In the genomic region with DNA sequence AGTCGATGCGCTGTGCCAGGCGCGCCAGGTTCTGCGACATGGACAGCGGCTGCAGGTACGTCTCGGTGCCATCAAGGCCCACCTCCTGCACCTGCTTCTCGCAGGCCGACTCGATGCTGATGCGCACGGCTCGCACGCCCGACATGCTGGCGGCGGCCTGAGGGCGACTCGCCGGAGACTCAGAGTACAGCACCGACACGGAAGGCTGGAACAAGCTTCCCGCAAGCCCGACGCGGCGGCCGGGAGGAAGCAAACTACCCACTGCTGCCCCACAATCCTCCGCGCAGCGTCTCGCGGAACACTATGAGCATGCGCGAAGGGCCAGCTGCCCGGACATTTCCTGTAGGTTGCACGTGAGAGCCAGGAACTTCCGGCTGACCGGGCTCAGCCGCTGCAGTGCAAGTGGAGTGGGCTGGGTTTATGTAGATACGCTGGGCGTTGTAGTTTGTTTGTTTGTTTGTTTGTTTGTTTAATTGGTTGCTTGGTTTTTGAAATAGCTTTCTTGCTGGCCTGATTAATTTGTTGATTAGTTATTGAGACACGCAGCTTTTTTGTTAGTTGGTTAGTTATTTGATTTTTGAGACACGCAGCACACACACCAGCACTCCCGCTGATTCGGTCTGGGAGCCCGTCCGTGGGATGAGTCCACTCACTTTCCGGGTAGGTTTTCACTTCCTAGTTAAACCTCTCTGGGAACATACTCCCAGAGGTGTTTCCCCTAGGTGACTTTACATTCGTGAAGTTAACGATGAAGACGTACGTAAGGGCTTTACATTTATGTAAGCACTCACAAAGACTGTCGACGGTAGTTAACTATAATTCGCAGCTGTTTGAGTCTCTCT, we compare ENCODE assay signal across 7 mouse cellular contexts. TPM values are rescaled to one million over a fixed set of nuclear protein-coding genes. Genes with fewer than 3 reads are reported as not detected.
DNase-seq lines count a peak whose midpoint lies in the region; ATAC-seq lines count a peak whose summit lies in the region.

Gene Med17 (minus strand): TSS at position 283 of the 842 bp plus-strand sequence.

- peak within 1 kb of the TSS; percentile 98 for H3K9ac ChIP-seq in intestine, embryonic 16.5 days (ENCODE audit: low read depth, low read length)
- H3K9ac ChIP-seq in midbrain, embryonic 11.5 days (ENCODE audit: low read length), result peak within 1 kb of the TSS; percentile 97

- H3K4me1 ChIP-seq in intestine, embryonic 16.5 days (ENCODE audit: control insufficient read depth, insufficient read depth, low read length), result peaks cover 8% of the 10 kb centered on the region
- H3K4me1 ChIP-seq in midbrain, embryonic 11.5 days (ENCODE audit: control insufficient read depth, insufficient read depth, low read length), result peaks cover 15% of the 10 kb centered on the region

- WGBS in intestine, embryonic 16.5 days, result under 1% methylated on average over 57 of the region's 57 CpGs
- WGBS in midbrain, embryonic 11.5 days, result 1% methylated on average over 57 of the region's 57 CpGs

- intact Hi-C loops in left cerebral cortex, postnatal 36 days (cut with DNase I), result loop anchor here (1.0 kb wide), 1 partner anchor 26 kb away; the partner anchor contains the start of genes 4931406C07Rik and Taf1d

- H3K27ac ChIP-seq in intestine, embryonic 16.5 days (ENCODE audit: low read length), result peak within 1 kb of the TSS; percentile 94
- H3K27ac ChIP-seq in midbrain, embryonic 11.5 days (ENCODE audit: low read depth, low read length), result peak within 1 kb of the TSS; percentile 78

- DNase-seq in adrenal gland, adult 8-10 months, result peak; percentile 92
- DNase-seq in embryo, embryonic 9.5 days (ENCODE audit: extremely low spot score), result peak; percentile 92
- peak; percentile 86 to 91 for DNase-seq in gastrocnemius, postnatal 4 days (ENCODE audit: low spot score in 2 of 2)
- peak; percentile 94 to 96 for DNase-seq in left cerebral cortex, postnatal 36 days (ENCODE audit: low spot score in 2 of 2)
- peak; percentile 99 for DNase-seq in midbrain, embryonic 11.5 days (ENCODE audit: low spot score, missing footprints)
- peak; percentile 95 for DNase-seq in skeletal muscle tissue, adult 2 months (ENCODE audit: low read depth, low spot score)

- no peaks in the 10 kb centered on the region for H3K27me3 ChIP-seq in intestine, embryonic 16.5 days (replicated peaks; ENCODE audit: control insufficient read depth, insufficient read depth, low read length)
- H3K27me3 ChIP-seq in midbrain, embryonic 11.5 days (ENCODE audit: control insufficient read depth, insufficient read depth, low read length), result no peaks in the 10 kb centered on the region

- H3K4me3 ChIP-seq in intestine, embryonic 16.5 days (ENCODE audit: low read length), result peak within 1 kb of the TSS; percentile 94
- peak within 1 kb of the TSS; percentile 77 for H3K4me3 ChIP-seq in midbrain, embryonic 11.5 days (ENCODE audit: low read depth, low read length)

- peaks cover 7% of the 10 kb centered on the region; the same call in 1 of the 2 replicates for H3K36me3 ChIP-seq in intestine, embryonic 16.5 days (ENCODE audit: control insufficient read depth, insufficient read depth, low read length)
- peaks cover 4% of the 10 kb centered on the region; the same call in 1 of the 2 replicates for H3K36me3 ChIP-seq in midbrain, embryonic 11.5 days (ENCODE audit: control insufficient read depth, insufficient read depth, low read length)

- H3K9me3 ChIP-seq in intestine, embryonic 16.5 days (ENCODE audit: control insufficient read depth, low read length), result no peaks in the 10 kb centered on the region
- no peaks in the 10 kb centered on the region for H3K9me3 ChIP-seq in midbrain, embryonic 11.5 days (ENCODE audit: control insufficient read depth, low read length)

- ATAC-seq in intestine, embryonic 16.5 days, result peak; percentile 99
- peak; percentile 97 for ATAC-seq in midbrain, embryonic 11.5 days (ENCODE audit: low FRiP score)

- peak within 1 kb of the TSS; percentile 61 for H3K4me2 ChIP-seq in intestine, embryonic 16.5 days (ENCODE audit: low read depth, low read length)
- H3K4me2 ChIP-seq in midbrain, embryonic 11.5 days, result peak within 1 kb of the TSS; percentile 79

RNA-seq across cellular contexts. Expression of gene Med17, which starts in this region (rescaled TPM):
- total RNA-seq in adrenal gland, adult 8-10 months (2022), result 10 to 100 TPM; 45.0 to 56.4 (median 49.6) TPM
- 10 to 100 TPM; 19.8 to 26.0 TPM for total RNA-seq in gastrocnemius, postnatal 4 days (2021)
- 26.6 and 27.4 TPM in 2 replicates for polyA plus RNA-seq in intestine, embryonic 16.5 days (2015; fragmentation: Nextera tagmentation; extraction: Ambion mirVana)
- 10 to 100 TPM; 35.8 to 42.8 TPM for total RNA-seq in left cerebral cortex, postnatal 36 days (2021)
- polyA plus RNA-seq in midbrain, embryonic 11.5 days (2014; fragmentation: Nextera tagmentation; extraction: Ambion mirVana), result 47.4 and 48.9 TPM in 2 replicates

Comparison
In these comparisons a context has a peak if more than half of its experiments do, and no peak if none do; other contexts are left out.
1. Peak in every context shown above with its lines: DNase-seq, ATAC-seq, H3K4me3 ChIP-seq and H3K27ac ChIP-seq.